Mouse (Mus musculus) thymus, adult 2 months (tissue): ENCODE measurements around the gene 1700012B09Rik.

Experiments
- CTCF ChIP-seq: fragments of 200-500 bp; IDR thresholded peaks from 2 replicates; pipeline ENCODE4 v1.5.1; 2012; ENCODE audit warnings: mild to moderate bottlenecking, control low read depth, low read length, moderate library complexity, borderline replicate concordance; ENCODE audit not compliant: control insufficient read depth, poor library complexity, insufficient read depth; ENCODE audit errors: extremely low read depth
- POLR2A ChIP-seq: fragments of 200-500 bp; IDR thresholded peaks from 2 replicates; pipeline ENCODE4 v1.6.1; 2012; ENCODE audit warnings: mild to moderate bottlenecking, low read length, control low read depth, moderate library complexity; ENCODE audit not compliant: control insufficient read depth, poor library complexity, insufficient read depth; ENCODE audit errors: extremely low read depth

- TF ChIP-seq CTCF: no peak
- no peak for TF ChIP-seq POLR2A
Observed at GRCm38 (mm10) chr9:14717689-14718331, 53.0 kb downstream of the 1700012B09Rik start.
